Mouse (Mus musculus) liver, embryonic 14.5 days (tissue): ENCODE results near the gene Rps23.

Source experiments
- CTCF ChIP-seq: IDR thresholded peaks from 2 replicates; pipeline ENCODE4 v1.5.1; 2016; ENCODE audit warnings: antibody characterized with exemption, low read depth, control low read depth
- EP300 ChIP-seq: IDR thresholded peaks from 2 replicates; pipeline ENCODE4 v1.6.1; 2016; ENCODE audit warnings: antibody characterized with exemption, low read depth

DNA sequence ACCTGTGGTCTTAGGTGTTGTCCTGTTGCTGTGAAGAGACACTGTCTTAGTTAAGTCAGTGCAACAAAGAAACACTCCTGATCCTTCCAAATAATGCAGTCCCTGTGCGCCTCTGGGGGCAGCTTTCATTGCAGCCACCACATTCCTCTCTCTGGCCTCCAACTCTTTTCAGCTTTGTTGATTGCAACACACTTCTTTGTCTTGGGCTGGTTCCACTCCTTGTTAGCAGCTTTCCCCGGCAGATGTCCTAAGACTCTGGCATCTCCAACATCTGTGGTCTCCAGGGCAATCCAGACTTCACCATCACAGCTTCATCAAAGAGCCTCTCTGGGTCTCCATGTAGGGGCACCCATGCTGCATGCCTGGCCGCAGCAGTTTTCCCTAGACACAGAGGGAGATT is 10.5 kb downstream of the Rps23 start:
- no peak for TF ChIP-seq CTCF
- no peak for TF ChIP-seq EP300
